Mouse (Mus musculus) heart, postnatal 14 days (tissue): Measurements from ENCODE around the gene Cdkl4. TPM values are rescaled to one million over a fixed set of nuclear protein-coding genes. Genes with fewer than 3 reads are reported as not detected.
"Not testable (repeated sequence)": the region's sequence is repeated elsewhere in the genome, so short reads cannot be mapped to it uniquely, and the experiment has no call there.

Experiments used
- DNase-seq, 2 experiments: peaks; one replicate each; pipeline ENCODE4 v3.0.0; 2021 to 2022
- intact Hi-C: fragments of 180-260 bp; cut with DNase I; formaldehyde crosslinking; loops from one replicate; pipeline ENCODE4 v1.15.1; 2025
- long read RNA-seq, 2 experiments: library from polyadenylated mRNA; stranded (forward); transcript quantifications; one replicate each; pipeline ENCODE4 v2.0.0; 2021
- total RNA-seq, 2 experiments: library from RNA; stranded (reverse); gene quantifications; 2 replicates each; pipeline ENCODE4 v1.2.3; 2021

The Cdkl4 gene
- under 1 TPM in 1 of 2 experiments, not detected in 1; 0.14 TPM for total RNA-seq
- long read RNA-seq, experiment 1 = 0 reads
- long read RNA-seq, experiment 2 = 0 reads

- DNase-seq = no peak
Observed at GRCm38 (mm10) chr17:80577639-80578038, at the start of gene Cdkl4. TSS of gene Cdkl4 (minus strand) at chr17:80577813.

GRCm38 (mm10) chr17:80624979-80625378 is 47.4 kb upstream of the Cdkl4 start:
- DNase-seq = no peak
- intact Hi-C loops = loop anchor here (5.0 kb wide), 2 partner anchors 187 to 392 kb away; no protein-coding TSS in a partner anchor

More at GRCm38 (mm10) chr17:80577639-80578038, at the start of gene Cdkl4:
- intact Hi-C loops = no loop called here

GRCm38 (mm10) chr17:80621691-80622090 is 44.1 kb upstream of the Cdkl4 start:
- intact Hi-C loops = loop anchor here (1.0 to 5.0 kb wide), 3 partner anchors 191 to 396 kb away; no protein-coding TSS in a partner anchor

GRCm38 (mm10) chr17:80620786-80621423 is 43.3 kb upstream of the Cdkl4 start:
- intact Hi-C loops = loop anchor here (1.0 to 5.0 kb wide), 3 partner anchors 191 to 396 kb away; no protein-coding TSS in a partner anchor
- peak; percentile 68 to 72 for DNase-seq

More at GRCm38 (mm10) chr17:80621691-80622090, 44.1 kb upstream of the Cdkl4 start:
- no peak for DNase-seq

- intact Hi-C loops = no loop called here
- no peak for DNase-seq
Observed at GRCm38 (mm10) chr17:80619556-80619955, 41.9 kb upstream of the Cdkl4 start.

- intact Hi-C loops = no loop called here
- DNase-seq = no peak
Observed at GRCm38 (mm10) chr17:80618890-80619289, 41.3 kb upstream of the Cdkl4 start.

- intact Hi-C loops = no loop called here
- DNase-seq = no peak
Observed at GRCm38 (mm10) chr17:80603806-80604205, 26.2 kb upstream of the Cdkl4 start.

- no peak for DNase-seq
- intact Hi-C loops = no loop called here
Observed at GRCm38 (mm10) chr17:80603079-80603625, 25.5 kb upstream of the Cdkl4 start.

GRCm38 (mm10) chr17:80601371-80601770 is 23.8 kb upstream of the Cdkl4 start:
- intact Hi-C loops = no loop called here
- DNase-seq = peak; percentile 37 to 42

GRCm38 (mm10) chr17:80583051-80583450 is 5.4 kb upstream of the Cdkl4 start:
- intact Hi-C loops = no loop called here
- DNase-seq = no peak

- no peak for DNase-seq
- intact Hi-C loops = no loop called here
Observed at GRCm38 (mm10) chr17:80579901-80580300, 2.3 kb upstream of the Cdkl4 start.

- intact Hi-C loops = no loop called here
- no peak for DNase-seq
Observed at GRCm38 (mm10) chr17:80579089-80579488, 1.5 kb upstream of the Cdkl4 start.

- no peak for DNase-seq
- intact Hi-C loops = no loop called here
Observed at GRCm38 (mm10) chr17:80578041-80578440, 428 bp upstream of the Cdkl4 start.

- peak; percentile 29 to 46 for DNase-seq
- intact Hi-C loops = no loop called here
Observed at GRCm38 (mm10) chr17:80577214-80577613, 399 bp downstream of the Cdkl4 start.

- intact Hi-C loops = no loop called here
- DNase-seq = no peak
Observed at GRCm38 (mm10) chr17:80575008-80575407, 2.6 kb downstream of the Cdkl4 start.

GRCm38 (mm10) chr17:80574471-80574965 is 3.1 kb downstream of the Cdkl4 start:
- no peak for DNase-seq

GRCm38 (mm10) chr17:80572187-80572935 is 5.3 kb downstream of the Cdkl4 start:
- DNase-seq = no peak
- intact Hi-C loops = no loop called here

More at GRCm38 (mm10) chr17:80574471-80574965, 3.1 kb downstream of the Cdkl4 start:
- intact Hi-C loops = no loop called here

- intact Hi-C loops = no loop called here
- DNase-seq = no peak
Observed at GRCm38 (mm10) chr17:80571460-80571859, 6.2 kb downstream of the Cdkl4 start.

GRCm38 (mm10) chr17:80569718-80570117 is 7.9 kb downstream of the Cdkl4 start:
- intact Hi-C loops = not testable (repeated sequence)

GRCm38 (mm10) chr17:80568842-80569601 is 8.6 kb downstream of the Cdkl4 start:
- intact Hi-C loops = no loop called here
- DNase-seq = no peak

More at GRCm38 (mm10) chr17:80569718-80570117, 7.9 kb downstream of the Cdkl4 start:
- DNase-seq = not testable (repeated sequence)
